Mouse (Mus musculus): ENCODE measurements at regions not wholly inside any gene's neighbourhood (a gene's known extent, or its start where the extent isn't known, plus 50 kb on each side); places are given as distances from the start of the nearest gene placed in this dataset.

DNA sequence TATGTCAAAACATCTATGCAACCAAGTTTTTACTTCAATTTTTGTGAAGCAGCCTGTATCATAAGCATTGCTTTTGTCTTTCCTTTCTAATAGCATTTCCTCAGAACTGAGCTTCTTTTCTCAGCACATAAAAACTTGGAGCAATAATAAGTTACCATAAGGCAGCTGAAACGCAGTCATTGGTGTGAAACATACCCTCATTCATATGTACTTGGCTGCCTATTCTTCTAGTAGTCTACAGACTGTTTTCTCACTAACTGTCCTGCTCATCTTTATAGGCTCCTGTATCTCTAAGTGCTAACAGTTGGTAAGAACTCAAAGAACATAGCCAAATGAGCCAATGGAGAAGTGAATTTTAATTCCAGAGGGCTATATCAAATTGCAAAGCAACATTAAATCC is 454.6 kb upstream of the Ptprd start:
- peak in 1 of 2 experiments; percentile 8 for DNase-seq (ENCODE audit: extremely low spot score in 1 of 2, low spot score in 1 of 2)

DNA sequence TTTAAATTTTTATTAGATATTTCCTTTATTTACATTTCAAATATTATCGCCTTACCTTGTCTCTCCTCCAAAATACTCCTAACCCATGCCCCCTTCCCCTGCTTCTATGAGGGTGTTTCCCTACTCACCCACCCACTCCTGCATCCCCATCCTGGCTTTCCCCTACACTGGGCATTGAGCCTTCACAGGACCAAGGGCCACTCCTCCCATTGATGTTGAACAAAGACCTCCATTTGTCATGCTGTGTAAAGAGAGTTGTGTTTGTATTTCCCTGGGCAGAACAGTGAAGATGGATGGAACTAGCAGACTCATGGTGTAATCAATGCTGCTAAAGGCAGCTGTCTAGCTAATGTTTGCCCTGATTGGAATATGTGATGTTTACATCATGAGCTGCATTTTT is 431.0 kb upstream of the Ptprd start:
- no peak for DNase-seq (ENCODE audit: extremely low spot score in 1 of 2, low spot score in 1 of 2)

DNA sequence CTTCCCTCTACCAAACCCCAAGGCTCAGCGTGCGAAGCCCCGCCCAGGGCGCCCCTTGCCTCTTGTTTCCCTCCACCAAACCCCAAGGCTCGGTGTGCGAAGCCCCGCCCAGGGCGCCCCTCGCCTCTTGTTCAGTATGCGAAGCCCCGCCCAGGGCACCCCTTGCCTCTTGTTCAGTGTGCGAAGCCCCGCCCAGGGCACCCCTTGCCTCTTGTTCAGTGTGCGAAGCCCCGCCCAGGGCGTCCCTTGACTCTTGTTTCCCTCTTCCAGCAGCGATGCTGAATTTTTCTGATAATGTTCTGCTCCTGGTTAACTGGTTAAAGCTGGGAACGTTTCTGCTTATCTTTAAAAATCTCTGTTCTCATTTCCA is 394.7 kb upstream of the Ptprd start:
- peak in 1 of 2 experiments; percentile 15 for DNase-seq (ENCODE audit: extremely low spot score in 1 of 2, low spot score in 1 of 2)

DNA sequence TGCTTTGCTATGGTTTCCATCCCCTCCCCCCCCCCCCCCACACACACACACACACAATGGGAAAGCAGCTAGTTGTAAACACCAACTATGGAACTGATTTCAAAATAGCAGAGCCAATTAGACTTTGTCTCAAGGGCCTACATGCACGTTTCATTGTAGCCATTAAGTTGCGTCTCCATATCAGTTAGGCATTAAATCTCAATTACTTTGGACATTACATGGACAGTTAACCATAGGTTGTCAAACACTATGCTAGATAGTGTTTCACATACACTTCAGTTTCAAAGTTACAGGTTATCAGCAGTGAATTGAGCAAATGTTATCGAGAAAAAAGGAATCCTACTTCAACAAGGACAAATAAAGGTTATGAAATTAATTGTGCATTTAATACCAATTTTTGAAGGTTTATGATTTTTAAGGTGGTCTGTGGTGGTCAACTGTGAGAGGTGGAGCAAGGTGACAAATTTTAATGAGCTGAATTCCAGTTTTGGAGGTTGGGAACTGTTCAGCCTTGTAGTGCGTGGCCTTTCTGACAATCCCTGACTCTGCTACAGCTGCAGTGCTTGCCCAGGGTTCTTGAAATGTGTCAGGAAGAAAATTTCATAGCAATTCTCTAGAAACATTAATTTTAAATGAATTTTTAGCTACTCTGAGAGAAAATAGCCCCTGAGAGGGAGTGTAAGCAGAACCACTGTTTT is 394.2 kb upstream of the Ptprd start:
- DNase-seq (ENCODE audit: extremely low spot score in 1 of 2, low spot score in 1 of 2): no peak

GRCm38 (mm10) chr4:78581590-78581989 is 369.8 kb upstream of the Ptprd start:
- DNase-seq (ENCODE audit: extremely low spot score in 1 of 2, low spot score in 1 of 2): no peak

DNA sequence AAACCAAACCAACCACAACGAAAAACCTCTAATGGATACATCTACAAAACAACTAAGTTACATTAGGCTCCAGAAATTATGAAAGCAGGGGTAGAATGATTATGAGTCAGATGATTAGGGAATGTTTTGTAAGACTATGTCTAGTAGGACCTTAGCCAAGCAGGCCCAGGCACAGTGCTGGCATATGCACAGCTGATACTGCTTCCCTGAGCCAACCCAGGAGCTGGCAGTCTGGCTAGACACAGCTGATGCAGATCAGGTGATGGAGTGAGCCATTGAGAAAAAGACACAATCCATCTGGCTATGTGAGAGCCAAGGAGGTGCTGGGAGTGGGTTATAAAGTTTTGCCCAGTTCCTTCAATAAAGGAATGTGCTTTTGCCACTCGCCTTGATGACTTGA is 353.6 kb upstream of the Ptprd start:
- no peak for DNase-seq (ENCODE audit: extremely low spot score in 1 of 2, low spot score in 1 of 2)
